Mouse (Mus musculus): ENCODE data around the gene Baiap2.

DNA sequence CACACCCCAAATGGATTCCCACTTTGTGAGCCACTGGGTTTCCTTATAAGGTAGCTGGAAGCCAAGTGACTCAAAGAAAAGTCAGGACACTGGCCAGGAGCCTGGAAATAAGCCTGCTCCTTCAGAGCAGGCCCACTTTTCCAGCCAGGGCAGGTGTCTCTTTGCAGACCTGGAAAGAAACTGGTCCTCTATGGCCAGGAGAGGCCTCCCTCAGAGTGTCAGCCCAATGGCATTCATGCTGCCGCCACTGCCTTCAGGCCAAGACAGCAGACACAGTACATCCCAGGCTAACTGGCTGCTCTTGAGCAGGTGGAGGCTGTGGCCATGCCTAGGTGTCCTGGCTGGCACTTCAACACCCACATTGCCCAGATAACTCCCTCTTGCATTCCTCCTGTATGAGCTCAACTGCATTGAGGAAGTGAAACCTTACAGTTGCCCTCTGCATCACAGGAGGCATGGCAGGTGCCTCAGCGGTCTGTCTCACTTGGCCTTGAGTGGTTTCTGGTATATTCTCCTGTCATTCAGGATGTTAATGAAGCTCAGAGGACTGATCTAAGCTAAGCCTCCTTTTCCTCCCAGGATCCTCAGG is 12.3 kb downstream of the Baiap2 start:
- no peak for TF ChIP-seq GATA1 (IDR thresholded peaks at IDR 0.05; ENCODE audit: low read length)
- no peak for TF ChIP-seq TAL1 (IDR thresholded peaks at IDR 0.05; ENCODE audit: low read length)
